Mouse (Mus musculus) hindlimb bud, embryonic 11.5 days (tissue): ENCODE data around the gene Atp6v1a.
A peak's percentile ranks its signal among the peaks of the same experiment; 100 is the strongest.

Source experiments
- DNase-seq: peaks from one replicate; pipeline ENCODE4 v3.0.0-alpha.2; 2012; ENCODE audit warnings: low read depth, low spot score; ENCODE audit errors: extremely low spot score

The Atp6v1a gene

GRCm38 (mm10) chr16:44139536-44140185, at the start of gene Atp6v1a, which contains the start of gene Naa50:
Atp6v1a (minus strand) TSS chr16:44139705.
Naa50 (plus strand) TSS chr16:44139830.
- no peak for DNase-seq

DNA sequence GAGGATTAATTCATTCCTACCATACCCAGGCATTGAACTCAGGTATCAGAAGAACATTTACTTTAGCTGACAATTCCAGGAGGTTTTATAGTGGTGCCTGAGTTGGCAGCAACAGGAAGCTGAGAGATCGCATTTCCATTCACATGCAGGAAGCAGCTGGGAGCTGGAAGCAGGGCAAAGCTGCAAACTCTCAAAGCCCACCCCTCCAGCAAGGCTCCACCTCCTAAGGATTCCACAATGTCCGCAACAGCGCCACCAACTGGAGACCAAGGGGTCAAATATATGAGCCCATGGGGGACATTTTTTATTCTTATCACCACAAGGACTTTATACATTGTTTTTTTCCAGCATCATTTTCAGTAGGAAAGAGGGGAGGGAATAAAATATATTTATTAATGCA, 49.3 kb upstream of the Atp6v1a start:
- no peak for DNase-seq

DNA sequence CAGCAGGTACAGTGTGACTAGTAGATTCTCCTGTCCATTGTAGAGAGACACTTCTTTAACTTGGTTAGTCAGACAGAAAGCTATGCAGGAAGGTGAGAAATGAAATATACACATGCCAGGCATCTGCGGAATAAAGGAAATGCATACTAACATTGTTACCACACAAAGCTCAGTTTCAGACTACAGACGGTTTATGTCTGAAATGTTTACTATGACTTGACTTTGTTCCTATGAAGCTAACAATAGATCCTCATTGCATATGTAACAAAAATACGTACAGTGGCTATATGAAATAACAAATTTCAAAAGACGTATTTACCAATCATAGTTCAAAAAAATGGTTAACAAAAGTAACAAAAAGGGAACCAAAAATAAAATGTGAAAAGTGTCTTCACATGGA, 47.7 kb upstream of the Atp6v1a start:
- no peak for DNase-seq

DNA sequence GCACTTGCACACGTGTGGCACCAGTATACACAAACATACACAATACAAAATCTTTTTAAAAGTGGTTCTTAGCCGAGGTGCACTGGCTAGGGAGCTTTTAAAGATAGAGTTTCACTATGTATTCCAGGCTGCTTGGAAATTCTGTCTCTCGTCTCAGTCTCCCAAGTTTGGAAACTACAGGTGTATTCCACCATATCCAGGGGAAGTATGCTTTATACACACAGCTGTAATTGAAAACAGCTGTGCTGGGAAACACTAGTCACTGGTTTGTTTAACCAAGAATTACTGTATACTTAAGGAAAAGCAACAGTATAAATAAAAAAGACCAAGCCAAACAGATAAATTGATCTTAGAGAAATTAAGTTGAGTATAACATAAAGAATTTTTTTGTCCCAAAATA, 45.3 kb upstream of the Atp6v1a start:
- no peak for DNase-seq

GRCm38 (mm10) chr16:44182597-44182996, 43.1 kb upstream of the Atp6v1a start:
- DNase-seq, result no peak

DNA sequence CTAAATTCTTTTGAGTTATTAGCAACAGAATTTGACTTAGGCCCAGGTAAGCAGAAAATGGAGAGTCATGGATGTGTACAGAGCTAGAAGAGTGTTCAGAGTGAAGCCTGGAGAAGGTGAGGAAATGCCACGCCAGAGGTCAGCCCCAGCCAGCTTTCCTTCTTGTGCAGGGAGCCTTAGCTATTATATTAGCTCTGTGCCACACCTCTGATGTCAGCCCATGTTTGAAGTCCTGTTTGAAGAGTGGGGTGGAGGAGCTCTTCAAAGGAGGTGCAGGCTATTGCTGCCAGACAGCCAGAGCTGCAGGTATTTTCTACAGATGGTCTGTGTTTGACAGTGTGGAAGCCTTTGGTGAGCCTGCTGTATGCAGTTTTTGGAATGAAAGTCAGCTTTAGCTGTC, 39.0 kb upstream of the Atp6v1a start:
- DNase-seq, result no peak

- no peak for DNase-seq
These were observed 37.0 kb upstream of the Atp6v1a start for GRCm38 (mm10) chr16:44176511-44176910.

DNA sequence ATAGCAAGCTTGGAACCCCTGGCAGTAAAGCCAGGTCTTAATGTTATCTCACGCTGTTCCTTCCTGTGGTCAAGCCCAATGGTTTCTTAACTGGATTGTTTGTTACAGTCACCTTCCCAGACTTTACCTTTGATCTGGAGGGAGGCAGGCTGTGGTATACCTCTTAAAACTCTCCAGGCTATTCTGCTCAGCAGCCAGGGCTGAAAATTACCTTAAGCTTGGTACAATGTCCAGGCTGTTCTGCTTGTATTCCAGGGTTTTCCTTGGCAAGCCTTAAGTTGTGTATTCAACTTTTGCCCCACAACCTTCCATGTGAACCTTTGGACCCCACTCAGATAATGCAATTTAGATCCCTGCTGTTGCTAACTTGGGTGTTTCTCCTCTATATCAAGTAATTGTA, 35.5 kb upstream of the Atp6v1a start:
- DNase-seq, result no peak

GRCm38 (mm10) chr16:44173966-44174530, 34.5 kb upstream of the Atp6v1a start:
- no peak for DNase-seq

DNA sequence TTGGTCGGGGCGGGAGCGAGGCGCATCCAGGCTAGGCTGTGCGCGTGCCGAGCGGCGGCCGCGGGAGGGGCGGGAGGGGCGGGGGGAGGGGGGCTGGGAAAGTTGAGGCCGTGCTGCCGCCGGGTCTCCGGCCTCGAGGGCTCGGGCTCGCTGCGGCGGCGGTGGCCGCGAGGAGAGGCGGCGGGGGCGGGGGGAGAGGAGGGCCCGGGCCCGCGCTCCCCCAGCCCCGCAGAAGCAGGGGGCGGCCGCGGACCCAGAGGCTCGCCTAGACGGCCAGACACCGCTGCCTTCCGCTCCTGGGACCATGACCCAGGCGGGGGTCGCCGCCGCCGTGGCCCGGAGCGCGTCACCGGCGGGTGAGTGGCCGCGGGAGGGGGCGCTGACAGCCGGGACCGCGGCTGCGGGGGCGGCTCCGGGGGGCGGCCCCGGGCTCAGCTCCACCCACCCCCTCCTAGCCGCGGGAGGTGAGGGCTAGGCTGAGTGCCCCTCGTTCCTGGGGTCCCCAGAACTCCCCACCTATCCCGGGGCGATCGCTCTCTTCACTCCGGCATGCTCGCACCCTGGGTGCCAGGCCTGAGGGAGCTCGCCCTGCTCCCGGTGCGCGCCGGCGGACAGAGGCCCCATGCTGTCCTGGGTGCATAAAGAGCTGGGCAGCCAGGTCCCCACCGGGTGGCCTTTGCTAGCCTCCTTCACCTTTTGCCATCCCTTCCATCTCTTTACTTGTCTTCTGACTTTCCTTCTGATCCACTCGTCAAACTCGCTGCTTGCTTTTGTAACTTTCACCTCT, 33.8 kb upstream of the Atp6v1a start, which contains the start of gene Usf3:
Gene Usf3 (plus strand): TSS at position 92 of the 787 bp plus-strand sequence.
- DNase-seq, result no peak

GRCm38 (mm10) chr16:44172297-44173154, 33.0 kb upstream of the Atp6v1a start:
- DNase-seq, result peak; percentile 86

- DNase-seq, result no peak
These were observed 29.5 kb upstream of the Atp6v1a start for GRCm38 (mm10) chr16:44168990-44169389.

- no peak for DNase-seq
These were observed 25.7 kb upstream of the Atp6v1a start for GRCm38 (mm10) chr16:44165182-44165581.

- DNase-seq, result no peak
These were observed 24.3 kb upstream of the Atp6v1a start for GRCm38 (mm10) chr16:44163831-44164230.

DNA sequence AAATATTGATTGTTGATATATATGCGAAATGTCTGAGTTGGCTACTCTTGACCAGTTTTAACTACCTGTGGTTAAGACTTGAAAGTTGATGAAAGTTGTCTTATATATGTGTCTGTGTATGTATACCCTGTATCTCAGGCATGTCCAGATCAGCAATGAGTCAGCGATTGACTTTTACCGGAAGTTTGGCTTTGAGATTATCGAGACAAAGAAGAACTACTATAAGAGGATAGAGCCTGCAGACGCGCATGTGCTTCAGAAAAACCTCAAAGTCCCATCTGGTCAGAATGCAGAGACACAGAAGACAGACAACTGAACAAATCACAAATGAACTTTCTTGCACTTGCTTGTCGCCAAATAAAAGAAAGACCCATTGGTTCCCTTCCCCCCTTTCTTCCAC, 19.8 kb upstream of the Atp6v1a start:
- no peak for DNase-seq

- DNase-seq, result no peak
These were observed 15.1 kb upstream of the Atp6v1a start for GRCm38 (mm10) chr16:44154497-44155057.

DNA sequence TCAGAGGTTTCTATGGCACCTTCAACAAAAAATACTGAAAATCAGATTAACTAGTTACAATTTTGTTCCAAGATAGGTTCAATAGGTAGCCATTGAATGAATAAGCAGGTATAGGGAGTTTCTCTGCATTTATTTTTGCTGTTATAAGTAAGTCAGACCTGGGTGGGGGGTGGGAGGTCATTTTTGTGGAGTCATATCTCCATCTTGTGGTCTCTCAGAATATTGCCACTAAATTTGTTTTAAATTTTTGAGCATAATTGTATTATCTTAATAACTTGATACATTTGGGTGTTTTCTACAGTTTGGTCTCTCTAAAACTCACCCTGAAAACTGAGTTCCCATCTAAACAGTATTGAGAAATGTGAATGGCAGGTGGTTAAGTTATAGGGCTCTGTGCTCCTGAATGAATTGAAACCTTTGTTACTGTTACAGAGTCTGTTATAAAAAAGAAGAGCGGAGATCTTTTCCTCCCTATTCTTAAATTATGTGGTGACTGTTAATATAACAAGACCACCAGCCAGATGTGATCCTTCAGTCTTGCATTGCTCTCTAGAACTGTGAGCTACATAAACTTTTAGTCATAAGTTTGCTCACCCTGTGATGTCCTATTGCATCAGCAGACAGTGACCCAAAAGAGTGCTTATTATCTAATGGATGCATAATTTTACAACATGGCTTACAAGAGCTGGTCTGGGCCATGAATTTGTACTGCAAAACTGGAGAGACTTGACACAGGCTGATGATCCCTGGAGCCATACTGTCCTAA, 9.7 kb upstream of the Atp6v1a start:
- no peak for DNase-seq

- DNase-seq, result no peak
These were observed 2.0 kb upstream of the Atp6v1a start for GRCm38 (mm10) chr16:44141483-44141882.

- peak; percentile 24 for DNase-seq
These were observed 782 bp upstream of the Atp6v1a start for GRCm38 (mm10) chr16:44140186-44140787.
